Mouse (Mus musculus): ENCODE results near the gene Slc35e3. TPM values are rescaled to one million over a fixed set of nuclear protein-coding genes. Genes with fewer than 3 reads are reported as not detected.

Slc35e3 gene
- polyA plus RNA-seq, 1 experiment from 2014 or later = 3.7 TPM

DNA sequence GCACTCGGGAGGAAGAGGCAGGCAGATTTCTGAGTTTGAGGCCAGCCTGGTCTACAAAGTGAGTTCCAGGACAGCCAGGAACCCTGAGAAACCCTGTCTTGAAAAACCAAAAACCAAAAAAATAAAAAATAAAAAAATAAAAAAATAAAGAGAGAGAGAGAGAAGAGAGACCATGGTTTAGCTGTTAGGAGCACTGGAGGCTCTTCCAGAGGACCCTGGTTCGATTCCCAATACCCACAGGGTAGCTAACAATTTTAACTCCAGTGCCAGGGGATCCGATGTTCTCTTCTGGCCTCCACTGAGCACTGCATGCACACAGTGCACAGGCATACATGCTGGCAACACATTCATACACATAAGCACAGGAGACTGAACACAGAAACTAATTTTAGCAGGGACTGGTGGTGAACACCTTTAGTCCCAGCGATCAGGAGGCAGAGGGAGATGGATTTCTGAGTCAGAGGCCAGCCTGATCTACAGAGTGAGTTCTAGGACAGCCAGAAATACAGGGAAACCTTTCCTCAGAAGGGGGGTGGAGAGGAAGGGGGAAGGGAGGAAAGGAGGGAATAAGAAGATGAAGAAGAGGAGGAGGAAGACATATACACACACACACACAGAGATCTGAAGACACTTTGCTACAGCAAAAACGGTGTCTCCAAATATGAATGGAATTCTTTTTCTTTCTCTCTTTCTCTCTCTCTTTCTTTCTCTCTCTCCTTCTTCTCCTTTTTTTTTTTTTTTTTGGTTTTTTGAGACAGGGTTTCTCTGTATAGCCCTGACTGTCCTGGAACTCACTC is 6.9 kb upstream of the Slc35e3 start:
- Histone ChIP-seq H3K4me3 (ENCODE audit: low read depth, low read length) (no peak overlapping the region), H3K4me1 (ENCODE audit: insufficient read depth) (0 out of 2 replicates have a peak, but pooled peaks cover 3% of the 10 kb centered on the region), H3K9me3 (ENCODE audit: low read length) (0 out of 2 replicates have a peak, but pooled peaks cover 5% of the 10 kb centered on the region), H3K9ac (replicated peaks) (no peak overlapping the region), H3K4me2 (ENCODE audit: low read depth, low read length) (no peak overlapping the region), H3K27ac (ENCODE audit: low read depth) (no peak overlapping the region), H3K36me3 (replicated peaks; ENCODE audit: insufficient read depth, low read length) (peaks cover 60% of the 10 kb centered on the region), H3K27me3 (ENCODE audit: insufficient read depth, low read length) (no peaks in the 10 kb centered on the region)
- ATAC-seq (no peak), DNase-seq (no peak)
- WGBS (ENCODE audit: insufficient replicate concordance) = 92% methylated on average over 5 of the region's 5 CpGs
- TF ChIP-seq EP300 (IDR thresholded peaks at IDR 0.05; ENCODE audit: low read depth) (no peak), CTCF (IDR thresholded peaks at IDR 0.05; ENCODE audit: low read depth) (no peak)

DNA sequence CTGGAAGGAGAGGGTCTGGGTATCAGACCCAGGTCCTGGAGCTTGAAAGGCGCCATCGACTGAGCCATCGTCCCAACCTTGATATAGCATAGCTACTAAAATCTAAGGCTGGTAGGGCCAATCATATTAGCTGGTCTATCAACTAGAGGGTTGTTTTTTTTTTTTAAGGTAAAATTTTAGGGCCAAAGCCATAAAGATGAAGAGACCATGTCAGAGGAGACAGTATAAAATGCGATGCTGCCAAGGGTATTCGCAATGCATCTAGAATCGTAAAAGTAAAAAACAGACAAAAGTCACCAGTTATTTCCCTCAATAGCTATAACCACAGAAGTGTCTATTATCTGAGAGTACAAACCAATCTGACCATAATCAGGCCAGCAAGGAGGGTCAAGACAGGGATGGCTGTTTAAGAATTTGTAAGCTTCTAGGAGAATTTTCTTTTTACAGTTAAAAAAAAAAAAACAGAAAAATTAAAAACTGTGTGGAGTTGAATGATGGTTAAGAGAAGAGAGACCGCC is 6.2 kb upstream of the Slc35e3 start:
- 92% methylated on average over 7 of the region's 7 CpGs for WGBS (ENCODE audit: insufficient replicate concordance)
- TF ChIP-seq CTCF (IDR thresholded peaks at IDR 0.05; ENCODE audit: low read depth) (no peak), EP300 (IDR thresholded peaks at IDR 0.05; ENCODE audit: low read depth) (no peak)

DNA sequence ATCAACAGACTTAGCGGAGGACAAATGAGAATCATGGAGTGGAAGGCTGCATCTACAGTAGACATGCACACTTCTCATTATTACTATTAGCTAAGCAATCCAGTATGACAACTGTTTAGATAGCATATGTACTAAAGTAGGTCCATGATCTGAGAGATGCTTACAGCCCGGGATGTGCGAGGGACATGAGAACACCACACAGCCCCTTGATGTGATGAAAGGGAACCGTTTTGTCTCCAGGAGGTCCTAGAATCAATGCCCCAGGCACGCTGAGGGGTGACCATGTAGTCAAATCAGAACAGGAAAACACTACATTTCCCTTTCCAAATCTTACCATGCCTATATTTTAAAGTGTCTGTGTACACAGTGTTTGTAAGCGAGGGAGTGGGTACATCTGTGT is 5.6 kb upstream of the Slc35e3 start:
- Histone ChIP-seq H3K27me3 (ENCODE audit: insufficient read depth, low read length) (no peaks in the 10 kb centered on the region), H3K9ac (replicated peaks) (no peak overlapping the region), H3K36me3 (replicated peaks; ENCODE audit: insufficient read depth, low read length) (peaks cover 48% of the 10 kb centered on the region), H3K4me1 (ENCODE audit: insufficient read depth) (peaks cover 5% of the 10 kb centered on the region; the same call in 1 of the 2 replicates), H3K9me3 (ENCODE audit: low read length) (0 out of 2 replicates have a peak, but pooled peaks cover 5% of the 10 kb centered on the region), H3K27ac (ENCODE audit: low read depth) (no peak overlapping the region), H3K4me2 (ENCODE audit: low read depth, low read length) (no peak overlapping the region), H3K4me3 (ENCODE audit: low read depth, low read length) (no peak overlapping the region)
- TF ChIP-seq CTCF (IDR thresholded peaks at IDR 0.05; ENCODE audit: low read depth) (no peak), EP300 (IDR thresholded peaks at IDR 0.05; ENCODE audit: low read depth) (no peak)
- no peak for ATAC-seq
- no peak for DNase-seq
- WGBS (ENCODE audit: insufficient replicate concordance) = 89% methylated on average over 6 of the region's 6 CpGs

More for the DNA sequence above, 6.2 kb upstream of the Slc35e3 start:
- Histone ChIP-seq H3K4me1 (ENCODE audit: insufficient read depth) (peaks cover 5% of the 10 kb centered on the region; the same call in 1 of the 2 replicates), H3K27ac (ENCODE audit: low read depth) (no peak overlapping the region), H3K36me3 (replicated peaks; ENCODE audit: insufficient read depth, low read length) (peaks cover 53% of the 10 kb centered on the region), H3K4me3 (ENCODE audit: low read depth, low read length) (no peak overlapping the region), H3K4me2 (ENCODE audit: low read depth, low read length) (no peak overlapping the region), H3K27me3 (ENCODE audit: insufficient read depth, low read length) (no peaks in the 10 kb centered on the region), H3K9ac (replicated peaks) (no peak overlapping the region), H3K9me3 (ENCODE audit: low read length) (0 out of 2 replicates have a peak, but pooled peaks cover 5% of the 10 kb centered on the region)
- ATAC-seq = no peak
- DNase-seq = no peak

DNA sequence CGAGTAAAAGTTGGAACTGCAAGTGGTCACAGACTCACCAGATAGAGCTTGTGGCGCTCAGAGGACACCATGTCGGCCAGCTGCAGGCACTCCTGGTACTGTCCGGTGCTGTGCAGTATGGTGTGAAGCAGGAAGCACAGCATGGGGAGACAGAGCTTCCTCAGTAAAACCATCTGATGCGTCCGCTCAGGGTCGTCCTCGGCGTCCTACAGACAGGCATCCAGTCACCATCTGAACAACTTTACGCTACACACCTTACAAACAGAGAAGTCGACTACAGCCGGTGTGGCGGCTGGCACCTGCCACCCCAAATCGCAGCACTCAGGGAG is 5.1 kb upstream of the Slc35e3 start:
- no peak overlapping the region for H3K4me3 ChIP-seq (ENCODE audit: low read depth, low read length)
- no peak overlapping the region for H3K4me2 ChIP-seq (ENCODE audit: low read depth, low read length)
- H3K27ac ChIP-seq (ENCODE audit: low read depth) = no peak overlapping the region
- H3K27me3 ChIP-seq (ENCODE audit: insufficient read depth, low read length) = no peaks in the 10 kb centered on the region
- no peak for DNase-seq
- 95% methylated on average over 14 of the region's 14 CpGs for WGBS (ENCODE audit: insufficient replicate concordance)
- no peak overlapping the region for H3K9ac ChIP-seq (replicated peaks)
- H3K9me3 ChIP-seq (ENCODE audit: low read length) = 0 out of 2 replicates have a peak, but pooled peaks cover 5% of the 10 kb centered on the region
- H3K36me3 ChIP-seq (replicated peaks; ENCODE audit: insufficient read depth, low read length) = peaks cover 43% of the 10 kb centered on the region
- ATAC-seq = no peak
- H3K4me1 ChIP-seq (ENCODE audit: insufficient read depth) = peaks cover 5% of the 10 kb centered on the region; the same call in 1 of the 2 replicates
- TF ChIP-seq CTCF (IDR thresholded peaks at IDR 0.05; ENCODE audit: low read depth) (no peak), EP300 (IDR thresholded peaks at IDR 0.05; ENCODE audit: low read depth) (no peak)

DNA sequence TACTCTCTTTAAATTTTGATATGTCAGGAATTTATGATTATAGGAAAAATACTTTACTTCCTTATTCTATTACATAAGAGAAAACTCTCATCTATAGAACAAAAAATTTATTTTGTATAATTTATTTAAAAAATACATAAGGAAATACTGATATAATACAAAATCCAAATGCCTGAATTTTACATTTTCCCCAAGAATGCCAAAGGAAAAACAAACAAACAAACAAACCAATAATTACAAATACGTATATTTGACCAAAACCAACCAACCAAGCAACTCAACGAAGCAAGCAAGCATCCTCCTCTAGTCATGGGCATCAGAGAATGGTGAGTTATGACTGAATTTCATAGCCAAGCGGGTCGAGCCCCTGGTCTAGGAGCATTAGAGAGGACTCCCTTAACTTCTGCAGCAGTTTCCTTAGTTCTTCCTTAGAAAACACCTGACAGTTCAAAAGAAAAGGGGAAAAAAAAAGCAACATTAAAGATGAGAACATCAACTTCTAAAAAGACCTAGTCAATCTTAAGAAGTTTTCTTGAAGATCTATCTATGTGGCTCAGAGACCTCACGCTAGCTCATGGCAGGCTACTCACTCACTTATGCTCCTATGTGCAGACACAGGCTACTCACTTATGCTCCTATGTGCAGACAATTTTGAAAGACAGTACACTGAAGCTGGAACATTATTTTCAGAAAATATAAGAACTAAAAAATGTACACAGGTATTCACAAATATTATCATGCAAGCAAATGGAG is 4.5 kb upstream of the Slc35e3 start:
- H3K27ac ChIP-seq (ENCODE audit: low read depth) = no peak overlapping the region
- peaks cover 5% of the 10 kb centered on the region; the same call in 1 of the 2 replicates for H3K4me1 ChIP-seq (ENCODE audit: insufficient read depth)
- TF ChIP-seq EP300 (IDR thresholded peaks at IDR 0.05; ENCODE audit: low read depth) (no peak), CTCF (IDR thresholded peaks at IDR 0.05; ENCODE audit: low read depth) (no peak)
- 91% methylated on average over 5 of the region's 5 CpGs for WGBS (ENCODE audit: insufficient replicate concordance)
- H3K27me3 ChIP-seq (ENCODE audit: insufficient read depth, low read length) = no peaks in the 10 kb centered on the region
- no peak for DNase-seq
- H3K36me3 ChIP-seq (replicated peaks; ENCODE audit: insufficient read depth, low read length) = peaks cover 38% of the 10 kb centered on the region
- no peak overlapping the region for H3K4me2 ChIP-seq (ENCODE audit: low read depth, low read length)
- no peak for ATAC-seq
- 0 out of 2 replicates have a peak, but pooled peaks cover 5% of the 10 kb centered on the region for H3K9me3 ChIP-seq (ENCODE audit: low read length)
- no peak overlapping the region for H3K4me3 ChIP-seq (ENCODE audit: low read depth, low read length)
- H3K9ac ChIP-seq (replicated peaks) = no peak overlapping the region

All from liver, postnatal 0 days (tissue).